Mouse (Mus musculus): Measurements from ENCODE around the gene Ptma.
"Not testable (repeated sequence)": the region's sequence is repeated elsewhere in the genome, so short reads cannot be mapped to it uniquely, and the experiment has no call there.

Gene Ptma
- long read RNA-seq, experiment 1, transcript Ptma-201 (5 exons, 1,216 nt), result major isoform, 154 of 201 reads
- long read RNA-seq, experiment 1, partial matches to known transcripts, result 32 of 201 reads
- long read RNA-seq, experiment 1, other reads (novel, unspliced or antisense), result 15 of 201 reads
- long read RNA-seq, experiment 2, transcript Ptma-201 (5 exons, 1,216 nt), result major isoform, 198 of 250 reads
- long read RNA-seq, experiment 2, partial matches to known transcripts, result 20 of 250 reads
- long read RNA-seq, experiment 2, other reads (novel, unspliced or antisense), result 31 of 250 reads

- intact Hi-C loops (cut with DNase I), result no loop called here
Measured at GRCm38 (mm10) chr1:86526116-86526788, at the start of gene Ptma. Ptma (plus strand) TSS chr1:86526726.

DNA sequence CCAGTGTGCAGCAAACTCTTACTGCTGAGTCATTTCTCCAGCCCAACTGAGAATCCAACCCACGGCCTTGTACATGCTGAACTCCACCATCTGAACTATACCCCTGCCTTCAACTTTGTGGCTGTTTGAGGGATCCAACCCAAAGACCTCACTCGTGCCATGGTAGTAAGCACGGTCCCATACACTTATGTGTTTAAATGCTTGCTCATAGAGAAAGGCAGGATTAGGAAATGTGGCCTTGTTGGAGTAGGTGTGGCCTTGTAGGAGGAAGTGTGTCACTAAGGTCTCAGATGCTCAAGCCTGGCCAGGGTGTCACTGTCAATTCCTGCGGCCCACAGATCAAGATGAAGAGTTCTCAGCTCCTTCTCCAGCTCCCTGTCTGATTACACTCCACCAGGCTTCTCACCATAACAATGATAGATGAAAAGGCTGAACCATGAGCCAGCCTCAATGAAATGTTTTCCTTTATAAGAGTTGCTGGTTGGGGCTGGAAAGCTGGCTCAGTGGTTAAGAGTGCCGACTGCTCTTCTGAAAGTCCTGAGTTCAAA is 48.7 kb upstream of the Ptma start:
- intact Hi-C loops (cut with DNase I), result no loop called here

DNA sequence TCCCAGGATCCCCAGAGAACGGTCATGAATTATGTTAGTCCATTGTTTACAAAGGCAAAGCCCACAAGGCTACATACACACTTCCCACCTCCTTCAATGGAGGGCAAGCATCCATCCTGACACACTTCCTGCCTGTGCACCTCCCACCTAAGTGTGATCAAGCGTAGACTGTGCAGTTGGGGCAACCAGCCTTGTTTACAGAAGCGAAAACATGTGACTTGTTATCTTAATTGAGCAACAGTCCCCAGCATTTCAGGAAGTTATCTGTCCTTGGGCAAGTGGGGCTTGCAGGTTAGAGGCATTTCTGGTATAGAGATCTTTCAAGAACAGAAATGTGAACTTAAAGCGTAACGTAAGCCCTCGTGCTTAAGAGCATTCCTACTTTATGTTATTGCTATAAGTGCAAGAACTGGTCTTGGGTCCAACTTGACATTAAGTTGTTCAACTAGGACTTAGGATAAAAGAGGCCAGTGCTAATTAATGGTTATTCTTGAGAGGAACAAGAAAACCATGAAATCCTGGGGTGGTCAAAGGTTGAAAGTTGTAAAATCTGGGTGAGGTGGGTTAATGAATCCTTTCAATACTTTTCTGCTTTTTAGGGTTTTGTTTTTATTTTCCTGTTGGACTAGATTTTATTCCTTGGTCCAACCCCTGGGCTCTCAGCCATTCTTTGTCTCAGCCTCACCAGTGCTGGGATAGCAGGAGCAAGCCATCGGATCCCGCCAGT is 47.3 kb upstream of the Ptma start:
- intact Hi-C loops (cut with DNase I), result no loop called here

DNA sequence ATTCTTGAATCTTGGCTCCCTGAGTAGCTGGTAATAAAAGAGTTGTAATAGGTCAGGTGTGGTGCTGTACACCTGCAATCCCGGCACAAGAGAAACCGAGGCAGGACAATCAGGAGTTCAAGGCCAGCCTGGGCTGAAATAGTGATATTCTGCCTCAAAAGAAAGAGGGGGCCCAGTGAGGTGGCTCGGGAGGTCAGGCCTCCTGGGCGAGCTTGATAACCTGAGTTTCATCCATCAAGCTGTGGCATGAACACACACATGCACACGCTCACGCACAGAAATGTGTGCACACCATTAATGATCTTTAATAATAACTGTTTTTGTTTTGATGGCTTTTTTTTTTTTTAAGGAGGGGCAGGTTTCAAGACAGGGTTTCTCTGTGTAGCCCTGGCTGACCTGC is 46.2 kb upstream of the Ptma start:
- intact Hi-C loops (cut with DNase I), result no loop called here

GRCm38 (mm10) chr1:86480735-86481447 is 45.6 kb upstream of the Ptma start:
- intact Hi-C loops (cut with DNase I), result no loop called here

GRCm38 (mm10) chr1:86481468-86481867 is 45.1 kb upstream of the Ptma start:
- intact Hi-C loops (cut with DNase I), result no loop called here

DNA sequence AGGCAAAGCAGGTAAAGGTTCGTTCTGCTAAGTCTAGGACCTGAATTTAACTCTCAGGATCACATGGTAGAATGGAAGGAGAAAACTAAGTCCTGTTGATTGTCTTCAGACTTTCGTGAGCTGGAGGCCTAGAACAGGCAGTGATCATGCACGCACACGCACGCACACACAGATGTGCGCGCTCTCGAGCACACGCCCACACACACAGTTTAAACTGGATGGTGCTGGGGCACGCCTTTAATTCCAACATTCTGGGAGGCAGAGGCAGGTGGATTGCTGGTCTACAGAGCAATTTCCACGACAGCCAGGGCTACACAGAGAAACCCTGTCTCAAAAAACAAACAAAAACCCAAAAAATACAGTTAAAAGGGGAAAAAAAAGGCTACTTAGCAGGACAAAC is 44.2 kb upstream of the Ptma start:
- intact Hi-C loops (cut with DNase I), result no loop called here

DNA sequence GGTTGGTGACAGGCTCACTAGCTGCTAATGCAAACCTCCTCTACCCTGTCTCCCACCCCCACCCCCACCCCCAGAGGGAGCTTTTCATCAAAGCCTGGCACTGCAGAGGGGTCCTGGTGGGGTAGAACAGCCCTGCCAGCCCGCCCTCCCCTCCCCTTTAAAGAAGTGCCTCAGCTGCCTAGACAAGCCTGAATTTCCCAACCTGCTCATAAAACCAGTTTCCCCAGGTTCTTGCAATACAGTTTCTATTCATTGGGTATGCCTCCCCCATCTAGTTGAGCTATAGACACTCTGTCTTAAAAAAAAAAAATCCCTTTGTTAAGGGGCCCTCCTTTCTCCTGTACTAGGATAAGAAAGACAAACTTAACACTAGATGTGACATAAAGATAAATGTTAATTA is 43.8 kb upstream of the Ptma start:
- intact Hi-C loops (cut with DNase I), result no loop called here

GRCm38 (mm10) chr1:86485346-86485745 is 41.2 kb upstream of the Ptma start:
- intact Hi-C loops (cut with DNase I), result no loop called here

- intact Hi-C loops (cut with DNase I), result not testable (repeated sequence)
Measured at GRCm38 (mm10) chr1:86485858-86486257, 40.7 kb upstream of the Ptma start.

GRCm38 (mm10) chr1:86486703-86487294 is 39.7 kb upstream of the Ptma start:
- intact Hi-C loops (cut with DNase I), result no loop called here

DNA sequence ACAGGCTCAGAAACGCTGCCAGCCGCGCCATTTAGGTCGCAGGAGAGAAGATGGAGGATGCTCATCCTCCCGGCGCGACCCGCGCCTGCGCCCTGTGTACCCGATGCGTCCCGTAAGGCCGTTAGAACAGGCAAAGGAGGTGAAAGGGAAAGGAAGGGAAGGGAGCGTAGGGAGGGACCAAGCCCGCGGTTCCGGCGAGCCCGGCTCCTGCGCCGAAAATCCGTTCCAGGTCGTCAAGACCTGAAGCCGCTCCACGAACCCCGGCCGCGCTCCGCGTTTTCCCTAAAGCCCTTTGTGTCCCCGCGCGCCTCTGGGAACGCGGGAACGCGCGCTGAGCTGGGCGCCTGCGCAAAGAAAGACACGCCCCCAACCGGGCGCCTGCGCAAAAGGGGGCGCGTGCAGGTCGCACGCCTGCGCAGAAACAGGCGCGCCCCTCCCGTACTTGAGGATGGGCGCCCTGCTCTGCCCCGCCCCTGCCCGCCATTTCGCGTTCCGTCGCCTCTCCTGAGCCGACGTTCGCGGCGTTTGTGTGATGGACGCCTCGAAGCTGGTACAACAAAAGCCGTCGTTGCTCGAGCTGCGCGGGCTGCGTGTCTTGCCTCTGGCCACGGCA is 39.1 kb upstream of the Ptma start:
- intact Hi-C loops (cut with DNase I), result no loop called here

- intact Hi-C loops (cut with DNase I), result no loop called here
Measured at GRCm38 (mm10) chr1:86487908-86488314, 38.6 kb upstream of the Ptma start.

DNA sequence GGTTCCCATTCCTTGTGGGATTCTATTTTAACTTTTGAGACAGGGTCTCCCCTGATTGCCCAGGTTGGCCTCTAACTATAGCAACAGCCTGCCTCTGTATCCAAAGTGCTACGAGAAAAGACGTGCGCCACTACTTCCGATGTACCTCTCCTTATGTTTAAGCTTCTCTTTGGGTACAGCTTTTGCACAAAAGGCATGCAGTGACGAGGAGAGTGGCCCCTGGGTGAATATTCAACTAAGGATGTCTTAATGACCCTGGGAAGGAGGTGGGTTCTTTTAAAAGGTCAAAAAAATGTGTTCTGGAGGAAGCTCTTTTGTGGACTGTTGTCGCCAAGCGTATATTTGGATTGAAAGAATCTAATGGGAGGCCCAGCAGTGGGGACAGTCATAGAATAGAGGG is 38.2 kb upstream of the Ptma start:
- intact Hi-C loops (cut with DNase I), result no loop called here

DNA sequence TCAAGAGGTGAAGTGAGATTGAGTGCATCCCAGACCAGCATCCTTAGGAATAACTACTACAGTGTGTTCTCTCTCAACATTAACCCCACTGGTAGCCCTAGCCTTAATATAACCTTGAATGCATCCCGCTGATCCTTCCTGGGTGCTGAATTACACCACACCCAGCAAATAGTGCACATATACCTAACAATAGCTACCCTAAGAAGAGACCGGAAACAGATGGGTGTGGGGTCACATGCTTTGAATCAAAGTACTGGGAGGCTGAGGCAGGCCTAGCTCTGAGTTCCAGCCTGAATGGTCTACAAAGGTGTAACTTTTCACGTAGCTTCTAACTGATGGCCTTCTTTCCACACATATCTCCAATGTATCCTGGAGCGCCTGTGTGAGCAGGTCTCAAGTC is 37.8 kb upstream of the Ptma start:
- intact Hi-C loops (cut with DNase I), result no loop called here

DNA sequence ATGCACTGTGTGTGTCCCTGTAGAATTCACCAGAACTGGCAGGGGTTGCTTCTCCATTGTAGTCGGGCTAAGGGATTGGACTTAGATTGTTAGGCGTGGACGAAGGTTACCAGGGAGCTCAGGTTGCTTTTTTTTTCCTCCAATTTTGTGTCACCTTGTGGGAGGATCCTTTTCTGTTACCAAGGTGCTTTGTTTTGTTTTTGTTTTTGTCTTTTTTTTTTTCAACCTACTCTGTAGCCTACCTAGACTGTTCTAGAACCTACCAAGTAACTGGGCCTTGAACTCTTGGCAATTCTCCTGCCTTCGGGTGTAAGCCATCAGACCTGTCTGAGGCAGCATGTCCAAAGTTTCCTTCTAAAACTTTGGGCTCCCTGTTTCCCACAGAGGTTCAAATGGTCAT is 36.6 kb upstream of the Ptma start:
- intact Hi-C loops (cut with DNase I), result no loop called here

DNA sequence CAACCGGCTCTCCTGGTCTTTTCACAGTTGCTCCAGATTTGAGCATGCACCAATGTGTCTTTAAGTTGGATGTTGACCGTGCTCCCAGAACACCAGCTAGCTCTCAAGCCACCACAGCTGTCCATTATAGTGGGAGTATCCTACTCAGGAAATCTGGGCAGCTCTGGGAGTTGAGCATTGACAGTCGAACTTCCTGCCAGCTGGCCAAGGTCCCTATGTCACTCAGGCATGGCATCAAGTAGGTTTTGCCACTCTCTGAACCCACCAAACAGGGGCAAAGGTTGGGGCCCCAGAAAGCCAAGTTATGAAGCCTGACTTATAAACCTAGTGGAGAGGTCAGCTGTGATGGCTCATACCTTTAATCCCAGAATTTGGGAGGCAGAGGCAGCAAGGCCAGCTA is 35.8 kb upstream of the Ptma start:
- intact Hi-C loops (cut with DNase I), result no loop called here

DNA sequence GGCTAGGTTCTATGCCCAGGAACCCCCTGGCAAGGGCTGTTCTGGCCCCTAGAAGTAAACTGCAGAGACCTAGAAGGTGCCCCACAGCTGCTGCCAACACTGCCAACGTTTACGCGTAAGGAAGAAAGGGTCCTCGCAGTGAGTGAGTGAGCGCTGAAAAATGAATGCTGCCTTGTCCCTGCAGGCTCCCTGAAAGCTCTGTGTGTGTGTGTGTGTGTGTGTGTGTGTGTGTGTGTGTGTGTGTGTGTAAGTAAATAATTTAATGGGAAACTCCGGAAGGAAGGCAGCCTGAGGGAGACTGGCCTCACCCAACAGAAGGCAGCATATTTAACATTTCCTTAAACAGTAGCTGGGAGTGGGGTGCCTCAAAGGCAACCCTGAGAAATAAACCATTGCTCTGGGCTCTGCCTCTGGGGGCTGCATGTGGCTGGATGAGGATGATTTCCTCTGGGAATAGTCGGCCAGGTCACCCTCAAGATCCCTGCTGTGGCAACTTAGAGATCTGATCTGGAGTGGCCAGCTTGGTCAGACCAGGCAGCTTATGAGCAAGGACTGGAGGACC is 34.9 kb upstream of the Ptma start:
- intact Hi-C loops (cut with DNase I), result no loop called here

DNA sequence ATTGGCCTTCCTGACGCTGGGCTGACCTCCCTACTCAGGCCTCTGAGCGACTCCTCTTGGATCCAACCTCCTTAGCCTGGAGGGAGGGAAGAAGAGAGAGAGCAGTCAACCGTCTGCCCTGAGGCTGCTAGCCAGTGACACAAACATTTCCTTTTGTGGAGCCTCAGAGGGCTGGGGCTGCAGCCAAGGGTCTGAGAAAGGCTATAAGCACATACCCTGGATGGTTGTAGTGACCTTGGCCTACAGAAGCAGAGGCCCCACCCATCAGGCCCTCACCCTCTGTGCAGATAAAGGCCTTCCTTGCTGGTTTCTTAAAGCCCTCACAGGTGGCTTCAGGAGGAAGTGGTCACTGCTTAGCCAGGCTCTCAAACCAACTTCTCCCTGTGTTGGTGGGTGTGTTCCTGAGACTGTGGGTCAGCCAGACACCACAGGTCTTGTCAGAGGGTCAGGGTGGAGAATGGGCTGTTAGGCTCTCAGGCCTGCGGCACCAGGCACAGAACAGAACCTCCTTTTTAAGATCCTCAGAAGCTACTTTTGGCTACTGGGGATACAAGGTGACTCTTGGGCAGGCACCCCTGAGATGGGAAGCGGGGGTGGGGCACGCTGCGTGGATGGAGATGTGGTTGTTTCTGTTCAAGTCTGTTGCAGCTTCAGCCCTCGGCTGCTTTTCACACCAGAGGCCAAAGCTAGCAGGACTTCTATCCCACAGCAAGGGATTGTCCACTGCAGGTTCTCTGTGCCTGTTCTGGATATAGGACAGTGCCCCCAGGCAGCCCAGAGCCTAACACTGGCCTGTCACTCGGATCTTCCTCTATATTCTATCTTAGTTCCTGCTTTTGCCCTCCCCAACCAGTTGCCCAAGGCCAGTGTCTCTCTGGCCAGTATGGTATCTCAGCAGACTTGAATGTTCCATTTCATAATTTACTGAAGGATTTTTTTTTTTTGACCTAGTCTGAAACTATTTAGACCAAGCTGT is 34.1 kb upstream of the Ptma start:
- intact Hi-C loops (cut with DNase I), result no loop called here

Measured in adrenal gland (tissue).